Mouse (Mus musculus) lung, embryonic 15.5 days (tissue): ENCODE measurements around the gene Dglucy. TPM values are rescaled to one million over a fixed set of nuclear protein-coding genes. Genes with fewer than 3 reads are reported as not detected.

Experiments
- ATAC-seq: fragments of 200-750 bp; cut with Nextera tagmentation; 2 replicates; pipeline ENCODE4 v1.8.0; 2017; ENCODE audit warnings: moderate number of reproducible peaks, borderline replicate concordance; ENCODE audit not compliant: low FRiP score, low TSS enrichment; ENCODE audit errors: extremely low read depth
- H3K27ac ChIP-seq: fragments of 300-500 bp; sonication (generic); 2 replicates; pipeline ENCODE4 v1.5.1; 2015; ENCODE audit warnings: moderate library complexity, mild to moderate bottlenecking, inconsistent platforms
- H3K27me3 ChIP-seq: fragments of 300-500 bp; sonication (generic); 2 replicates; pipeline ENCODE4 v1.6.1; 2015; ENCODE audit warnings: inconsistent platforms
- H3K36me3 ChIP-seq: fragments of 300-500 bp; sonication (generic); 2 replicates; pipeline ENCODE4 v1.6.1; 2015; ENCODE audit warnings: inconsistent platforms
- H3K4me1 ChIP-seq: fragments of 300-500 bp; sonication (generic); 2 replicates; pipeline ENCODE4 v1.6.1; 2015; ENCODE audit warnings: inconsistent platforms
- H3K4me2 ChIP-seq: fragments of 300-500 bp; sonication (generic); 2 replicates; pipeline ENCODE4 v1.6.1; 2015; ENCODE audit warnings: inconsistent platforms, mild to moderate bottlenecking, moderate library complexity
- H3K4me3 ChIP-seq: fragments of 300-500 bp; sonication (generic); 2 replicates; pipeline ENCODE4 v1.5.1; 2015; ENCODE audit warnings: mild to moderate bottlenecking, inconsistent platforms
- H3K9ac ChIP-seq: fragments of 300-500 bp; sonication (generic); 2 replicates; pipeline ENCODE4 v1.6.1; 2015; ENCODE audit warnings: inconsistent platforms
- H3K9me3 ChIP-seq: fragments of 300-500 bp; sonication (generic); 2 replicates; pipeline ENCODE4 v1.6.1; 2016; ENCODE audit warnings: inconsistent platforms
- WGBS: fragments of 180-500 bp; shearing (Covaris S2); methylation state at CpG from one replicate; pipeline ENCODE4 v1.1.7; 2015; 5-methylcytosine and 5-hydroxymethylcytosine counted together
- polyA plus RNA-seq: library from polyadenylated mRNA; unstranded; fragments of >200 nt; fragmentation: Nextera tagmentation; extraction: Ambion mirVana; gene quantifications from 2 replicates; pipeline ENCODE4 v1.2.1, GENCODE M21; 2015

Dglucy gene
- polyA plus RNA-seq, 1 experiment from 2014 or later, result 5.2 TPM

DNA sequence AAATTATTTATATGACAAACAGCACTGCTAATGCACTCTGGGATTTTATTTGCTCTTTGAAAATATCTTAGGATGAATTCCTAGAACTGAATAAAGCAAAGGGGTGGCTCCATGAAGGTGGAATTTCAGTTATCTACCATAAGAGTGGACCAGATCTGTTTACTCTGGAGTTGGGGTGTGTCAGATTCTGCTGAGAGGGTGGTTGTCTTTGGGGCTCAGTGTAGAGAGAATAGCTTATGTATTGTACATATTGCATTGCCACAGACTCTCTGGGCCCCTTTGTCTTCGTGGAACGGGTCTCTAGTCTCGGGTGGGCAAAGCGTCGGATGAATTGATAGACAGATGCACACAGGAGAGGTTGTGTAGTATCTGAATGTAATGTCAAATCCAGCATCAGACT, 38.0 kb downstream of the Dglucy start:
- H3K9me3 ChIP-seq, result no peaks in the 10 kb centered on the region
- no peaks in the 10 kb centered on the region for H3K27me3 ChIP-seq
- H3K9ac ChIP-seq, result no peak overlapping the region
- no peak overlapping the region for H3K4me2 ChIP-seq
- no peak overlapping the region for H3K4me3 ChIP-seq
- no peaks in the 10 kb centered on the region for H3K36me3 ChIP-seq
- no peak for ATAC-seq
- 81% methylated on average over 5 of the region's 5 CpGs for WGBS
- H3K27ac ChIP-seq, result no peak overlapping the region
- H3K4me1 ChIP-seq, result no peaks in the 10 kb centered on the region

GRCm38 (mm10) chr12:100819965-100820364, 41.1 kb downstream of the Dglucy start:
- Histone ChIP-seq H3K4me3 (no peak overlapping the region), H3K9me3 (no peaks in the 10 kb centered on the region), H3K4me1 (no peaks in the 10 kb centered on the region), H3K27ac (no peak overlapping the region), H3K36me3 (no peaks in the 10 kb centered on the region), H3K9ac (no peak overlapping the region), H3K4me2 (no peak overlapping the region), H3K27me3 (no peaks in the 10 kb centered on the region)
- ATAC-seq, result no peak

DNA sequence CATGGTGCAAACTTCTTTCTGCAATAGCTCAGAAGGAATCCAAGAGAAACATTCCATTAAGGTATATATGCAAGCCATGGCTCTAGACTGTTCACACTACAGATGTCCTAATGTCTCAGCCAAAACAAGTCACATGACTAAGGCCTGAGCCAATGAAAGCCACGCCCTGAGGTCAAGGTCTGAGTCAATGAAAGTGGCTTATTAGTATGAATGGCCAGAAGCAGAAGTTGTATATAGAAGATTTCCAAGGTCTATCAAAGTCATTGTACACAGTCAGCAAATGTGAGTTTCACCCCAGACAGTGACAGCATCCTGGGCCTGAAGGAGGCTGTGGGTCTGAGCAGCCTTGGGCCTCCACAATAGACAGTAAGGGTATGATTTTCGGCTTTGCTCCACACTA, 52.2 kb downstream of the Dglucy start:
- no peak overlapping the region for H3K4me2 ChIP-seq
- H3K27me3 ChIP-seq, result no peaks in the 10 kb centered on the region
- H3K4me1 ChIP-seq, result no peaks in the 10 kb centered on the region
- no peak overlapping the region for H3K4me3 ChIP-seq
- WGBS, result 72% methylated on average over 2 of the region's 2 CpGs
- H3K9me3 ChIP-seq, result no peaks in the 10 kb centered on the region
- no peak for ATAC-seq
- no peak overlapping the region for H3K27ac ChIP-seq
- no peak overlapping the region for H3K9ac ChIP-seq
- H3K36me3 ChIP-seq, result no peaks in the 10 kb centered on the region

- H3K4me1 ChIP-seq, result no peaks in the 10 kb centered on the region
- H3K27me3 ChIP-seq, result no peaks in the 10 kb centered on the region
- H3K36me3 ChIP-seq, result no peaks in the 10 kb centered on the region
- no peak overlapping the region for H3K27ac ChIP-seq
- 75% methylated on average over 8 of the region's 8 CpGs for WGBS
- no peaks in the 10 kb centered on the region for H3K9me3 ChIP-seq
- no peak overlapping the region for H3K4me2 ChIP-seq
- H3K9ac ChIP-seq, result no peak overlapping the region
- ATAC-seq, result no peak
- H3K4me3 ChIP-seq, result no peak overlapping the region
These were observed 52.9 kb downstream of the Dglucy start for GRCm38 (mm10) chr12:100831629-100832325.

- H3K27ac ChIP-seq, result no peak overlapping the region
- H3K9ac ChIP-seq, result no peak overlapping the region
- no peaks in the 10 kb centered on the region for H3K27me3 ChIP-seq
- H3K4me3 ChIP-seq, result no peak overlapping the region
- 50% methylated on average over 3 of the region's 3 CpGs for WGBS
- no peaks in the 10 kb centered on the region for H3K36me3 ChIP-seq
- H3K4me2 ChIP-seq, result no peak overlapping the region
- H3K9me3 ChIP-seq, result no peaks in the 10 kb centered on the region
- no peaks in the 10 kb centered on the region for H3K4me1 ChIP-seq
- ATAC-seq, result no peak
These were observed 58.4 kb downstream of the Dglucy start for GRCm38 (mm10) chr12:100837208-100837607.

DNA sequence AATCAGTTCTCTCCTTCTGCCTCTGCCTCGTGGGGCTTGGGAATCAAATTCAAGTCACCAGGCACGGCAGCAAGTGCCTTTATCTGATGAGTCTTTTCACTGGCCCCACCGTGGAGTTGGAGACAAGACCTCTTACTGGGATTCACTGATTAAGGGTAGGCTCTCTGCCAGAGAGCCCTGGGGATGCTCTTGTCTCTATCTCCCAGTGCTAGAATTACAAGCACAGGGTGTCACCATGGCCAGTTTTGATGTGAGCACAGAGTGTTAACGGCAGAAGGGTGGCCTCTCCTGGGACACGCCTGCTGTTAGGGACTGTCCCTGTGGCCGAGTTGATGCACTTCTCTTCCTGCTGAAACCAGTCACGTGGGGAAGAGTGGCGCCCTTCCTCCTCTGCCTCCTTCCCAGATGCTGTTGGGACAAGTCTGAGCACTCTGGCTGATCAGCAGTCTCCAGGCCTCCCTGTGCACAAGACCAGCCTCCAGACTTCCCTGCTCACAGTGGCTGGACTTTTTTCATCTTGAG, 60.3 kb downstream of the Dglucy start:
- H3K27ac ChIP-seq, result no peak overlapping the region
- H3K27me3 ChIP-seq, result no peaks in the 10 kb centered on the region
- no peak overlapping the region for H3K9ac ChIP-seq
- ATAC-seq, result no peak
- H3K4me2 ChIP-seq, result no peak overlapping the region
- H3K9me3 ChIP-seq, result no peaks in the 10 kb centered on the region
- H3K36me3 ChIP-seq, result no peaks in the 10 kb centered on the region
- WGBS, result 19% methylated on average over 8 of the region's 8 CpGs
- no peaks in the 10 kb centered on the region for H3K4me1 ChIP-seq
- H3K4me3 ChIP-seq, result no peak overlapping the region

- no peaks in the 10 kb centered on the region for H3K27me3 ChIP-seq
- H3K4me3 ChIP-seq, result no peak overlapping the region
- no peak overlapping the region for H3K27ac ChIP-seq
- H3K9ac ChIP-seq, result no peak overlapping the region
- no peak for ATAC-seq
- H3K4me1 ChIP-seq, result no peaks in the 10 kb centered on the region
- H3K9me3 ChIP-seq, result no peaks in the 10 kb centered on the region
- H3K4me2 ChIP-seq, result no peak overlapping the region
- H3K36me3 ChIP-seq, result no peaks in the 10 kb centered on the region
- WGBS, result 84% methylated on average over 6 of the region's 6 CpGs
These were observed 61.1 kb downstream of the Dglucy start for GRCm38 (mm10) chr12:100839926-100840325.

DNA sequence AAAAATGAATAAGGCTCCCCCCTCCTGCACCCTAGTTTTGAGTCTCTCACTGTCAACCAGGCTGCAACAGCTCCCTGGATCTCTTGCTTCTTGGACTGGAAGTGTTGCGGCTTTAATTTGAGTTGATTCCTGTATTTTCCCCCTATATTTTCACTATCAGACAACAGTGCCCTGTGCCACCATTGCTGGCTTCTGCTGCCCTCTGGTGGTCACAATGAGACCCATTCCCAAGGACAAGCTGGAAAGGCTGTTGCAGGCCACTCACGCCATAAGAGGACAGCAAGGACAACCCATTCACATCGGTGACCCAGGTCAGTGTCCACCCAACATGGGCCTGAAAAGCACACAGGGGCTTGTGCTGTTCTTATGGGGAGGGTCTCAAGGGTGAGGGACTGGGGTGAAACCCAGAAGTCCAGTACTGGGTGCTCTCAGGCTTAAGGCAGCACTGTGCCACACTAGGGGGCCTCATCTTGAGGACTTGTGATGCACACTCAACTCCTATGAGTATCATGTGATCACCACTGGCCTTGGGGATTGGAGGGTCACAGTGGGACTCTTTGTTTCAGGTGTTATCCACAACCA, 62.4 kb downstream of the Dglucy start:
- H3K4me2 ChIP-seq, result no peak overlapping the region
- H3K27me3 ChIP-seq, result no peaks in the 10 kb centered on the region
- WGBS, result 17% methylated on average over 3 of the region's 3 CpGs
- no peaks in the 10 kb centered on the region for H3K9me3 ChIP-seq
- no peak overlapping the region for H3K27ac ChIP-seq
- no peaks in the 10 kb centered on the region for H3K36me3 ChIP-seq
- no peaks in the 10 kb centered on the region for H3K4me1 ChIP-seq
- no peak overlapping the region for H3K9ac ChIP-seq
- ATAC-seq, result peak; percentile 50; the same call in 1 of the 2 replicates
- H3K4me3 ChIP-seq, result no peak overlapping the region

DNA sequence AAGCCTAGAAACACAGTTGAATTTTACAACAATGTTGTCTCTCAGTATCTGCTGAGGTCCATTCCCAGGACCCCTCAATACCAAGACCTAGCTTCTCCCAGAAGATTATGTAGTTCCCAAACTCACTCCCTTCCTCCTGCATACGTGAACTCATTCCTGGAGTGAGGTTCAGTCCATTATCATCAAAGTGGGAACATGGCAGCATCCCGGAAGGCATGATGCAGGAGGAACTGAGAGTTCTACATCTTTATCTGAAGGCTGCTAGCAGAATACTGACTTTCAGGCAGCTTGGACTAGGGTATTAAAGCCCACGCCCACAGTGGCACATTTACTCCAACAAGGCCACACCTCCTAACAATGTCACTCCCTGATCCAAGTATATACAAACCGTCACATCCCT, 64.3 kb downstream of the Dglucy start:
- no peaks in the 10 kb centered on the region for H3K9me3 ChIP-seq
- no peak overlapping the region for H3K9ac ChIP-seq
- H3K4me1 ChIP-seq, result no peaks in the 10 kb centered on the region
- WGBS, result 63% methylated on average over 4 of the region's 4 CpGs
- H3K4me2 ChIP-seq, result no peak overlapping the region
- no peak overlapping the region for H3K27ac ChIP-seq
- no peaks in the 10 kb centered on the region for H3K27me3 ChIP-seq
- no peak for ATAC-seq
- H3K4me3 ChIP-seq, result no peak overlapping the region
- H3K36me3 ChIP-seq, result no peaks in the 10 kb centered on the region

GRCm38 (mm10) chr12:100844546-100844945, 65.7 kb downstream of the Dglucy start:
- H3K27ac ChIP-seq, result no peak overlapping the region
- no peak overlapping the region for H3K4me3 ChIP-seq
- H3K4me1 ChIP-seq, result no peaks in the 10 kb centered on the region
- H3K4me2 ChIP-seq, result no peak overlapping the region
- no peaks in the 10 kb centered on the region for H3K36me3 ChIP-seq
- H3K9ac ChIP-seq, result no peak overlapping the region
- ATAC-seq, result no peak
- H3K9me3 ChIP-seq, result no peaks in the 10 kb centered on the region
- 81% methylated on average over 7 of the region's 7 CpGs for WGBS
- H3K27me3 ChIP-seq, result no peaks in the 10 kb centered on the region

- H3K4me3 ChIP-seq, result no peak overlapping the region
- no peak overlapping the region for H3K27ac ChIP-seq
- no peak overlapping the region for H3K9ac ChIP-seq
- no peak for ATAC-seq
- no peaks in the 10 kb centered on the region for H3K27me3 ChIP-seq
- no peaks in the 10 kb centered on the region for H3K4me1 ChIP-seq
- WGBS, result 30% methylated on average over 2 of the region's 2 CpGs
- no peaks in the 10 kb centered on the region for H3K36me3 ChIP-seq
- no peak overlapping the region for H3K4me2 ChIP-seq
- no peaks in the 10 kb centered on the region for H3K9me3 ChIP-seq
These were observed 67.0 kb downstream of the Dglucy start for GRCm38 (mm10) chr12:100845829-100846228.

DNA sequence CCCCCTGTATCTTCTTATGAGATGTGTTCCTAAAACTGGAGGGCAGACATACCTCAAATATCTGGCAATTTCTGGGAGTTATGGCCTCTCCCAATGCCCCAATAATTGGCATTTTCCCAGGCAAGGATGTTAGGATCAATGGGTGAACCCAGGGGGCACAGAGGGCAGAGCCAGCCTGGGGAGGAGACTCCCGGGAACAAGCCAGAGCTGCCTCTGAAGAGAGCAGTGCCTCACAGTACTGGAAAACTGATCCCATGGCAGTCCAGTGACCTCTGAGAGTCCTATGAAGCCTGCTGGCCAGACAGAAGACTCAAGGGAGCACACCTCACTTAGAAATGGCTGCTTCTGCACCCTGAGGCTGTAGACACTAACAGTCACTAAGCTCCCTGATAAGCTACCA, 67.7 kb downstream of the Dglucy start:
- Histone ChIP-seq H3K4me2 (no peak overlapping the region), H3K27me3 (no peaks in the 10 kb centered on the region), H3K27ac (no peak overlapping the region), H3K4me1 (no peaks in the 10 kb centered on the region), H3K9ac (no peak overlapping the region), H3K9me3 (no peaks in the 10 kb centered on the region), H3K36me3 (no peaks in the 10 kb centered on the region), H3K4me3 (no peak overlapping the region)
- 18% methylated on average over 1 of the region's 1 CpGs for WGBS
- ATAC-seq, result no peak
